Mouse (Mus musculus) neural tube, embryonic 11.5 days (tissue): ENCODE data around the gene Taf11. TPM values are rescaled to one million over a fixed set of nuclear protein-coding genes. Genes with fewer than 3 reads are reported as not detected.

Source experiments
- ATAC-seq: fragments of 200-750 bp; cut with Nextera tagmentation; 2 replicates; pipeline ENCODE4 v1.8.0; 2017; ENCODE audit warnings: moderate number of reproducible peaks, mild to moderate bottlenecking, moderate TSS enrichment, moderate library complexity; ENCODE audit not compliant: insufficient read depth, low FRiP score, low TSS enrichment
- DNase-seq: peaks from one replicate; pipeline ENCODE4 v3.0.0-alpha.2; 2015; ENCODE audit warnings: low spot score
- H3K27ac ChIP-seq: fragments of 300-500 bp; sonication (generic); 2 replicates; pipeline ENCODE4 v1.5.1; 2014; ENCODE audit warnings: low read depth, mild to moderate bottlenecking, low read length
- H3K27me3 ChIP-seq: fragments of 300-500 bp; sonication (generic); 2 replicates; pipeline ENCODE4 v1.6.1; 2014; ENCODE audit warnings: mild to moderate bottlenecking, low read length, mixed read lengths; ENCODE audit not compliant: control insufficient read depth, insufficient read depth
- H3K36me3 ChIP-seq: fragments of 300-500 bp; sonication (generic); 2 replicates; pipeline ENCODE4 v1.6.1; 2014; ENCODE audit warnings: mild to moderate bottlenecking, low read length, moderate library complexity, mixed read lengths; ENCODE audit not compliant: control insufficient read depth, insufficient read depth
- H3K4me1 ChIP-seq: fragments of 300-500 bp; sonication (generic); 2 replicates; pipeline ENCODE4 v1.6.1; 2014; ENCODE audit warnings: low read length, mixed read lengths; ENCODE audit not compliant: control insufficient read depth, insufficient read depth
- H3K4me2 ChIP-seq: fragments of 300-500 bp; sonication (generic); 2 replicates; pipeline ENCODE4 v1.6.1; 2014; ENCODE audit warnings: low read depth, mild to moderate bottlenecking, moderate library complexity
- H3K4me3 ChIP-seq: fragments of 300-500 bp; sonication (generic); 2 replicates; pipeline ENCODE4 v1.5.1; 2014; ENCODE audit warnings: low read depth, low read length
- H3K9ac ChIP-seq: fragments of 300-500 bp; sonication (generic); 2 replicates; pipeline ENCODE4 v1.6.1; 2014; ENCODE audit warnings: mild to moderate bottlenecking, low read length
- H3K9me3 ChIP-seq: fragments of 300-500 bp; sonication (generic); 2 replicates; pipeline ENCODE4 v1.6.1; 2016; ENCODE audit warnings: low read length; ENCODE audit not compliant: control insufficient read depth
- WGBS: fragments of 180-500 bp; shearing (Covaris S2); extraction: QIAGEN DNeasy Blood & Tissue Kit; methylation state at CpG from one replicate; pipeline ENCODE4 v1.1.7; 2014; 5-methylcytosine and 5-hydroxymethylcytosine counted together
- polyA plus RNA-seq: library from polyadenylated mRNA; unstranded; fragments of >200 nt; fragmentation: Nextera tagmentation; extraction: Ambion mirVana; gene quantifications from 2 replicates; pipeline ENCODE4 v1.2.1, GENCODE M21; 2014

Taf11 gene
- 76.1 and 83.6 TPM in 2 replicates for polyA plus RNA-seq

DNA sequence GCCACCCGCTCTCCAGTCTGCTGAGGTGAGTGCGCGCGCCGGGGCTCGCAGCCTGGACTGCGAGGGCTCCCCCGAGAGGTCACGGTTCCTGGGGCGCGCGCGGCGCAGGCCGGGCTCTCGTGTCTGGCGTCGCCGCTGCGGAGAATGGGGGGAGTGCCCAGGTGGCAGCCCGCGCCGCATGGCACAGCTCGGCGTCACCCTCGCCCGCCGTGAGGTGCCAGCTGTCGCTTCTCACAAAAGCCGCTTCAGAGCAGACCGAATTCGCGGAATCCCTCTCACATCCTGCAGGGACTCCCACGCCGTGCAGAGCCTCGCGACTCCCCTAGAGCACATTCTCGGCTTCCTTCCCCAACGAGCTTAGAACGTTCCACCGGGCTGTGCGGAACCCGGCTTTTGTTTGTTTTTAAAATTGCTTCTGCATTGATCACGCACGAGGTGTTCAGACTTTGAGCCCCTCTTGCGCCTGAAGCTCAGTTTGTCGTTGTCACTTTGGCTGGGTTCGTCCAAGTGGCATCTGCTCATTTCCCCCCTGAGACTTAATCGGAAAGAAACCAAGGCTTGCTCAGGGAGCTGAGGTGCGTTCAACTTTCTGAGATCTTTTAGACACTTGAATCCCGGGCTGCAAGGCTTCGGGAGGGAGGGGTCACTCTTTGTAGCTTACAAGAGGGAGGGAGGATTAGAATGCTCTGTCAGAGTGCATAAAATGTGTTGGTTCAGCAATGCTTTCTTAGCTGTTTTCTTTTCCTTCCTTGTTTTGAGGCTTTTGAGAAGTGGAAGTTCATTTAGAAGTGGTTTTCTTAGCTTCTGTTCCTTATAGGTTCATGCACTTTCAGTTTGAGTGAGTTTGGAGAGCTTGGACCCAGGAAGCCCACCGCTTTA lies at the start of gene Taf11:
TSS of gene Taf11 (minus strand) at position 223 of the 879 bp plus-strand sequence.
- peak; percentile 32; the same call in 1 of the 2 replicates for ATAC-seq

DNA sequence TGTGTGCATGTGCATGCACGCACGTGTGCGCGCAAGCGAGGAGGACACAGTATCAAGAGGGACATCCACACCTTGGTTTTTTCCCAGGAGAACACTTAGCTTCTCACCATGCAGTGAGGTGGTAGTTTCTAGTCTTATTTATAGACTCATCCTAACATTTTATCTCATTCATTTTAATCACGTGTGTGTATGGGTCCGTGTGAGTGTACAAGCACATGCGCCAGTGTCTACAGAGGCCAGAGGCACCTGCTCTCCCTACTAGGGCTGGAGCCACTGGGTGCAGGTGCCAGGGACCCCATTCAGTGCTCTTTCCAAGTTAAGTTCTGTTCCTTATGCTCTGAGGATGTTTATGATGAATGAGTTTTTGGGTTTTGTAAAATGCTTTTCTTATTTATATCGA lies 48.0 kb upstream of the Taf11 start:
- no peak overlapping the region for H3K27ac ChIP-seq
- DNase-seq = no peak
- 92% methylated on average over 9 of the region's 9 CpGs for WGBS
- no peak overlapping the region for H3K9ac ChIP-seq
- H3K27me3 ChIP-seq = no peaks in the 10 kb centered on the region
- H3K36me3 ChIP-seq = no peaks in the 10 kb centered on the region; the same call in 1 of the 2 replicates
- H3K4me3 ChIP-seq = no peak overlapping the region
- H3K9me3 ChIP-seq = no peaks in the 10 kb centered on the region
- no peaks in the 10 kb centered on the region for H3K4me1 ChIP-seq
- ATAC-seq = no peak
- no peak overlapping the region for H3K4me2 ChIP-seq

More for the DNA sequence above, at the start of gene Taf11:
- Histone ChIP-seq H3K36me3 (no peaks in the 10 kb centered on the region), H3K27ac (peak within 1 kb of the TSS; percentile 58), H3K9me3 (no peaks in the 10 kb centered on the region), H3K4me2 (peak within 1 kb of the TSS; percentile 82), H3K27me3 (no peaks in the 10 kb centered on the region), H3K4me3 (peak within 1 kb of the TSS; percentile 77), H3K4me1 (peaks cover 16% of the 10 kb centered on the region), H3K9ac (peak within 1 kb of the TSS; percentile 86)
- peak; percentile 58 for DNase-seq
- WGBS = 2% methylated on average over 53 of the region's 53 CpGs

DNA sequence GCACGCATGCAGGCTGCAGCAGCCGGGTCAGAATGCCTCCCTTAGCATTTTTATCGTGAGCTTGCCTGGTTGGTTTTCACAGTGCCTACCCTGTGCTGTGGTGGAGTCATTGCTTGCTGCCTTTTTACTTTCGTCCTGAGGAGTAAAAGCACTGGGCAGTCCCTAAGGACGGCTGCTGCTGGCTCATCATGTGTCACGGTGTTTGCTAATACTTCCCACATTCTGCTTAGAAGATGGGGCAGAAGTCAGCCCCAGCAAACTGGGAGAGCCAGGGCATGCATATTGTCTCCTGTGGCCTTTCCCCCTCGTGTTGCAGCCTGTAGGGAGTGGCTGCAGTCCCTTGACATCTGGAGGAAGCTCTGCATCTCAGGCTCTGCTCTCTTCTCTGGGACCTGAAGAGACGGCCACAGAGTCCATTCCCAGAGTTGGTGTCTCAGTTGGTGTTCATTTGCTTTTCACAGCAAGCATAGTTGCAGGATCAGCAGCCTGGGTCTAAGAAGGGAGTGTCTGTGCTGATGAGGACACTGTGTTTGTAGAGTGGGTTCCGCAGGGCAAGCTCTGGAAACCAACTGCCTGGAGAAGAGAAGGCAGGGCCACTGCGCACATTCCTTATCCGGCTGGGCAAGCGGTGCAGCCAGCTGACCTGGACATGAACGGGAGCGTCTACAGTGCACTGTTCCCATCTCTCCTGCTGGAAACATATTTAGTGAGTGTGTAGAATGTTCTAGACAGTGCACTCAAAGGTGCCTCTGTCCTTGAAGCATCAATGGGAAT lies 45.2 kb upstream of the Taf11 start:
- no peaks in the 10 kb centered on the region for H3K9me3 ChIP-seq

DNA sequence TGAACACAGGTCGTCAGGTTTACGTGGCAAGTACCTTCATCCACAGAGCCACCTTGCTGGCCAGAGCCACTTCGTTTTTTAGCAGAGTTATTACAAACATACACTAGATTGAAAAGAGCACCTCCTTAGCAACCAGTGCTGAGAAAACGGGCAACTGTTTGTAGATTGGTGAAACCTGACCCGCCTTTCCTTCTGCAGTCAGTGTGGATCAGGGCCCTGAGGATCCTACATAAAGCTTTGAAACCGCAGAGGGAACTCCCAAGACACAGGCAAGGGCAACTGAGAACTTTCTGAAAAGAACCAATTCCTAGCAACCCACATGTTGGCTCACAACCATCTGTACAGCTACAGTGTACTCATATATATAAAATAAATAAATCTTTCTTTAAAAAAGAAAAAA lies 43.5 kb upstream of the Taf11 start:
- 72% methylated on average over 6 of the region's 6 CpGs for WGBS
- Histone ChIP-seq H3K27ac (no peak overlapping the region), H3K4me3 (no peak overlapping the region), H3K9ac (no peak overlapping the region), H3K9me3 (no peaks in the 10 kb centered on the region), H3K4me1 (no peaks in the 10 kb centered on the region), H3K4me2 (no peak overlapping the region), H3K27me3 (no peaks in the 10 kb centered on the region), H3K36me3 (no peaks in the 10 kb centered on the region)
- no peak for DNase-seq
- ATAC-seq = no peak

More for the DNA sequence above, 45.2 kb upstream of the Taf11 start:
- ATAC-seq = no peak
- Histone ChIP-seq H3K27me3 (no peaks in the 10 kb centered on the region), H3K4me3 (no peak overlapping the region), H3K27ac (no peak overlapping the region), H3K4me2 (no peak overlapping the region), H3K36me3 (no peaks in the 10 kb centered on the region), H3K4me1 (no peaks in the 10 kb centered on the region), H3K9ac (no peak overlapping the region)
- WGBS = 64% methylated on average over 14 of the region's 14 CpGs
- DNase-seq = no peak

DNA sequence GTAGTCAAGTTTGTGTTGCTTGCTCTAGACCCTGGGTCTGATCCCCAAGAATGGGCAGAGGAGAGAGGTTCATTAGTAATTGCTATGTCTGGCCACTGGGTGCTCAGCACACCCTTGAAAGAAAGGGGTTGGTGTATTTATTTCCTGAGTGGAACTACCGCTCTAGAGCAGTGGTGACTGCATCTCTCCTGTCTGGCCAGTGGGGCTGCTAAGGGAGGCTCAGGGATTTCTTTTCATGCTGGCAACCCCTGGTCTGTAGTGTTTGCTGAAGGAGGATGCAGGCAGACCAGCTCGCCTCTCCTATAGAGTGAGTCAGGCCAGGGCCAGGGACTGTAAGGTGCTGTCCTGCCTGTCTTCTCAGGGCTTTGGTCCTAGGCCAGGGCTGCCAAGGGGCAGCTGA lies 37.5 kb upstream of the Taf11 start:
- ATAC-seq (no peak), DNase-seq (no peak)
- Histone ChIP-seq H3K9ac (no peak overlapping the region), H3K4me2 (no peak overlapping the region), H3K4me3 (no peak overlapping the region), H3K27me3 (no peaks in the 10 kb centered on the region), H3K4me1 (no peaks in the 10 kb centered on the region), H3K9me3 (no peaks in the 10 kb centered on the region), H3K36me3 (no peaks in the 10 kb centered on the region), H3K27ac (no peak overlapping the region)
- 89% methylated on average over 2 of the region's 2 CpGs for WGBS

DNA sequence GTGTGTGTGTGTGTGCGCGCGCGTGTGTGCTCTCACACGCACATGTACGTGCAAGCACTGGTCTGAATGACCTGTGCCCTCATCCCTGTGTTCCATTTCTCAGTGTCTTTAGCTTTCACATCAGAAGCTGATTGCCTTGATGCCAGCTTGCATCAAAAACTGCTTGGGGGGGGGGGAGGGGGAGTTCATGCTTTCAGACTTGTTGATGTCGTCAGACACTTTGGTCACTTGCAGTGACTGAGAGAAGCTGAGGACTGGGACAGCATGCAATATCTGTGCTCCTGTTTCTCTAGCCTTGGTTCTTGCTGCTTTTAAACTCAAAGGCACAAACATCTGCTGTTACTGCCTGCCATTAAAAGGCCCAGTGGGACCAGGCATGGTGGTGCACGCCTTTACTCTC lies 36.7 kb upstream of the Taf11 start:
- Histone ChIP-seq H3K4me2 (no peak overlapping the region), H3K9ac (no peak overlapping the region), H3K27ac (no peak overlapping the region), H3K9me3 (no peaks in the 10 kb centered on the region), H3K27me3 (no peaks in the 10 kb centered on the region), H3K36me3 (no peaks in the 10 kb centered on the region), H3K4me1 (no peaks in the 10 kb centered on the region), H3K4me3 (no peak overlapping the region)
- DNase-seq (no peak), ATAC-seq (no peak)
- 89% methylated on average over 8 of the region's 8 CpGs for WGBS

DNA sequence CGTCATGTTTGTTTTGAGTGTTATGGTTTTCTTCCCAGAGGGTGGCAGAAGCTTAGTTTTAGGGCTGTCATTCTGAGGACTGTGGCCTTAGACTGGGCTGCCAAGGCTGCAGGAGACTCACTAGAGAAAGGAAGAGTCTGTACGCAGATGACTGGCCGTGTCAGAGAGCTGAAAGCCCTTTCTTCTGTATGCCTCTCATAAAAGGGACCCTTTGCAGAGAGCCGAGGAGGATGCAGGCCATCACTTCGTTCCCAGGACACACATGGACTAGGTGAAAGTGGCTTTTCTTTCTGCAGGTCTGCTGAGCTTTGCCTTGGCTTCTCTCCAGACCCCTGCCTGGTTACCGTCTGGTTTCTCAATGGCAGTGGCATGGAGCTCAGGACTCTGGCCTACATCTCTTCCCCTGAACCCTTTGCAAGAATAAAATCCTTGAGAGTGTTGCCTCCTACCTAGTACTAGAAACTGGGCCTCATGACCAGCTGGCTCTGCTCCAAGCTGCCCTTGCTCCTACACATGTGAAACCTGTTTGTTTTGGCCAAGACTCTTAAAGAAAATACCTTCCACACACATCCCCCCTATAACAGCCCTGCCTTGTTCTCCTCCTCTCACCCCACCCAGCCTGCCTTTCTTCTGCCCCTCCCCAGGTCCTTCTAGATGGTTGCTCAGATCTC lies 36.0 kb upstream of the Taf11 start:
- no peaks in the 10 kb centered on the region for H3K9me3 ChIP-seq
- no peak overlapping the region for H3K9ac ChIP-seq
- DNase-seq (no peak), ATAC-seq (no peak)
- 64% methylated on average over 6 of the region's 6 CpGs for WGBS
- H3K27ac ChIP-seq = no peak overlapping the region
- no peak overlapping the region for H3K4me3 ChIP-seq
- H3K27me3 ChIP-seq = no peaks in the 10 kb centered on the region
- H3K36me3 ChIP-seq = no peaks in the 10 kb centered on the region
- no peaks in the 10 kb centered on the region for H3K4me1 ChIP-seq
- H3K4me2 ChIP-seq = no peak overlapping the region

DNA sequence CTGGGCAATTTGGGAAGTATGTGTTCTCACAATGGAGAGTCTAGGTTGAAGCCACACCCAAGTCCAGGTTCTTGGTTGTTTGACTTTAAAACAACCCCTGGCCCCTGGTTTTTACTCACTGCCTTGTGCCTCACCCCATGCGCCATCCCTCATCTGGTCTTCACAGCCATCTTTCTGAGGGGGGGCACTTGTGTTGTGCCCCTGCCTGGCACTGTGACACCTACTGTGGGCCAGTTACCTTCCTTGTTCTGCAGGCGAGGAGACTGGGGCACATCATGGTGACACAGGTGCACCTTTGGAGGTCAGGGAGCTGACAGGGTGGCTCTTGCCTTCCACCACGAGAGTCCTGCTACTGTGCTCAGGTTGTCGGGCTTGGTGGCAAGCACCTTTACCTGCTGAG lies 32.5 kb upstream of the Taf11 start:
- no peak overlapping the region for H3K4me2 ChIP-seq
- no peaks in the 10 kb centered on the region for H3K27me3 ChIP-seq
- H3K4me3 ChIP-seq = no peak overlapping the region
- no peaks in the 10 kb centered on the region for H3K9me3 ChIP-seq
- no peak overlapping the region for H3K27ac ChIP-seq
- no peaks in the 10 kb centered on the region for H3K36me3 ChIP-seq
- H3K9ac ChIP-seq = no peak overlapping the region
- no peak for DNase-seq
- 84% methylated on average over 4 of the region's 4 CpGs for WGBS
- peaks cover 4% of the 10 kb centered on the region; the same call in 1 of the 2 replicates for H3K4me1 ChIP-seq
- ATAC-seq = no peak
